11 mouse cellular contexts compared by ENCODE assay signal in the genomic region with DNA sequence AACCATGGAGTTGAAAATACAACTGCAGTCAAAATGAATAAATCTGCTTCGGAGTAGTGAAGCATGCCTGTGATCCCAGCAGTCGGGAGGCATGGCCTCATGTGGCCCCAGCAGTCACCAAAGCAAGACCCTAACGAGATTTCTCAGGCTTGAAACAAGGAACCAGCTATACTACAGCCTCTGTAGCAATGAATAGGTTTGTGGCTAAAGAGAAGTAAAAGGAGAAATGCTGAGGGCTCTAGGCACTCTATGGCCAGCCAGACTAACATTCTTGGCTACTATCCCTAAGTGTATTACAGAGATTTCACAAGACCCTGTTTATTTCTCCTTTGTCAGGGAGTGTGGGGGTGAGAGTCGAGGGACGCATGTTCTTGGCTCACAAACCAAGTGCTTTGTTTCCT.
A peak's percentile ranks its signal among the peaks of the same experiment; 100 is the strongest.
DNase-seq lines count a peak whose midpoint lies in the region; ATAC-seq and TF ChIP-seq lines count a peak whose summit lies in the region.
"Had no signal": no experiment of that assay in that cellular context is flagged by ENCODE, and none has a peak within 500 bp of the region (broad histone marks: within the 10 kb centered on the region; RNA-seq: fewer than 3 reads in every experiment).

No protein-coding gene starts in this region.

- H3K9ac ChIP-seq in embryonic facial prominence, embryonic 14.5 days (ENCODE audit: low read depth, low read length): no peak overlapping the region
- no peak overlapping the region for H3K9ac ChIP-seq in midbrain, postnatal 0 days (replicated peaks; ENCODE audit: low read length, poor library complexity, severe bottlenecking)
- H3K9ac ChIP-seq: forebrain, embryonic 12.5 days had no signal

- peak overlapping the region; percentile 24 for H3K27ac ChIP-seq in embryonic facial prominence, embryonic 14.5 days (replicated peaks; ENCODE audit: low read depth, low read length)
- H3K27ac ChIP-seq in midbrain, postnatal 0 days (ENCODE audit: low read depth, low read length): no peak overlapping the region
- H3K27ac ChIP-seq: forebrain, embryonic 12.5 days had no signal

- H3K36me3 ChIP-seq in embryonic facial prominence, embryonic 14.5 days (ENCODE audit: control insufficient read depth, insufficient read depth, low read length): no peaks in the 10 kb centered on the region
- H3K36me3 ChIP-seq in midbrain, postnatal 0 days (ENCODE audit: insufficient read depth, low read length): no peaks in the 10 kb centered on the region
- H3K36me3 ChIP-seq: forebrain, embryonic 12.5 days had no signal

- H3K27me3 ChIP-seq in embryonic facial prominence, embryonic 14.5 days (replicated peaks; ENCODE audit: control insufficient read depth, insufficient read depth, low read length): no peaks in the 10 kb centered on the region
- no peaks in the 10 kb centered on the region for H3K27me3 ChIP-seq in midbrain, postnatal 0 days (ENCODE audit: insufficient read depth, low read length)

- no peak overlapping the region for H3K4me3 ChIP-seq in embryonic facial prominence, embryonic 14.5 days (ENCODE audit: low read depth, low read length)
- no peak overlapping the region for H3K4me3 ChIP-seq in midbrain, postnatal 0 days (ENCODE audit: low read depth, low read length)
- H3K4me3 ChIP-seq: forebrain, embryonic 12.5 days; myocyte had no signal

- 42% methylated on average over 5 of the region's 5 CpGs for WGBS in embryonic facial prominence, embryonic 14.5 days
- 44% methylated on average over 5 of the region's 5 CpGs for WGBS in midbrain, postnatal 0 days

- no peak for TF ChIP-seq CTCF in midbrain, postnatal 0 days (IDR thresholded peaks at IDR 0.05)

- H3K9me3 ChIP-seq in embryonic facial prominence, embryonic 14.5 days (ENCODE audit: control insufficient read depth, low read length): no peaks in the 10 kb centered on the region
- H3K9me3 ChIP-seq in midbrain, postnatal 0 days (ENCODE audit: low read length): no peaks in the 10 kb centered on the region
- H3K9me3 ChIP-seq: forebrain, embryonic 12.5 days had no signal

- H3K4me1 ChIP-seq in embryonic facial prominence, embryonic 14.5 days (ENCODE audit: control insufficient read depth, insufficient read depth, low read length): peaks cover 10% of the 10 kb centered on the region
- H3K4me1 ChIP-seq in midbrain, postnatal 0 days (ENCODE audit: insufficient read depth, low read length): no peaks in the 10 kb centered on the region

- H3K4me2 ChIP-seq in embryonic facial prominence, embryonic 14.5 days (ENCODE audit: low read depth, low read length): no peak overlapping the region
- H3K4me2 ChIP-seq in midbrain, postnatal 0 days (ENCODE audit: low read depth, low read length, poor library complexity, severe bottlenecking): no peak overlapping the region
- H3K4me2 ChIP-seq: forebrain, embryonic 12.5 days had no signal

- DNase-seq in kidney, adult 11 months: peak; percentile 9
- no peak for DNase-seq in kidney, postnatal 10 days
- peak; percentile 45 for DNase-seq in embryonic facial prominence, embryonic 14.5 days (ENCODE audit: low spot score)
- peak; percentile 23 for DNase-seq in kidney, postnatal 14 days
- DNase-seq in retina, embryonic 14.5 days (ENCODE audit: low spot score): peak; percentile 74
- DNase-seq in right cerebral cortex, postnatal 36 days (ENCODE audit: low spot score in 2 of 2): no peak
- DNase-seq in midbrain, postnatal 0 days (ENCODE audit: low spot score): no peak
- no peak for DNase-seq in MN1 (ENCODE audit: low spot score)
- DNase-seq: gastrocnemius, postnatal 10 days had no signal

- ATAC-seq in embryonic facial prominence, embryonic 14.5 days (ENCODE audit: low read depth): peak; percentile 38; the same call in 1 of the 2 replicates
- no peak for ATAC-seq in midbrain, postnatal 0 days (ENCODE audit: low FRiP score)

Comparison
In these comparisons a context has a peak if more than half of its experiments do, and no peak if none do; other contexts are left out.
1. DNase-seq: peak in kidney, adult 11 months (single experiment), embryonic facial prominence, embryonic 14.5 days (single experiment), kidney, postnatal 14 days (single experiment) and retina, embryonic 14.5 days (single experiment); none in kidney, postnatal 10 days (single experiment), right cerebral cortex, postnatal 36 days (0 of 2), midbrain, postnatal 0 days (single experiment) and MN1 (single experiment).